Mouse (Mus musculus): ENCODE measurements around the gene Tmem255b.

- TF ChIP-seq CTCF (IDR thresholded peaks at IDR 0.05; ENCODE audit: extremely low read depth, insufficient read depth, low read length) (no peak), POLR2A (IDR thresholded peaks at IDR 0.05; ENCODE audit: extremely low read depth, insufficient read depth, low read length) (no peak)
Measured at GRCm38 (mm10) chr8:13386366-13386765, 48.6 kb upstream of the Tmem255b start.
